Comparison of ENCODE assay signal across 11 mouse cellular contexts in the genomic region with DNA sequence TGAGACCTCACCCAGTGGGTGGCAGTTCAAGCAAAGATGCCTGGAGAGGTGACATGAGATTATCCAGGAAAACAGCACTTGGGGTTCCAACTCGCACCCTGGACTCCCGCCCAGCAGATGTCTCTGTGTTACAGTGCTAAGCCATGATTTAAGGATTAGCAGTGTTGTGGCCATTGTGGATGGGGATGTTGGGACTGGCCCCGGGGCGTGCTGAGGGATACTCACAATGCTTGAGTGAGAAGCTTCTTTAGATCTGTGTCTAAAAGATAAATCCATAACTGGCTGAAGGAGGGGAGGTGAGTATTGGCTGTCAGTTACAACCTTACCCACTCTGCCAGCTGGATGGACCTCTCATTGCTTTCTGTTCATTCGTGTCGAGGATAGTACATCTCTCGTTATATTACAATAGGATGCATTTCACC. TPM values are rescaled to one million over a fixed set of nuclear protein-coding genes. Genes with fewer than 3 reads are reported as not detected.
DNase-seq lines count a peak whose midpoint lies in the region; ATAC-seq and TF ChIP-seq lines count a peak whose summit lies in the region.
"Had no signal": no experiment of that assay in that cellular context is flagged by ENCODE, and none has a peak within 500 bp of the region (broad histone marks: within the 10 kb centered on the region; RNA-seq: fewer than 3 reads in every experiment).

No protein-coding gene starts in this region.

- peak; percentile 62 to 69 for DNase-seq in cerebellum, postnatal 10 days
- DNase-seq in cerebellum, adult 9-11 months = no peak
- DNase-seq in lung, postnatal 10 days = peak; percentile 9
- no peak for DNase-seq in lung, postnatal 0 days (ENCODE audit: low spot score)
- no peak for DNase-seq in lung, postnatal 4 days
- no peak for DNase-seq in lung, postnatal 36 days
- DNase-seq: liver, postnatal 0 days had no signal

- no peaks in the 10 kb centered on the region for H3K27me3 ChIP-seq in lung, postnatal 0 days (replicated peaks; ENCODE audit: insufficient read depth, low read length)
- no peaks in the 10 kb centered on the region for H3K27me3 ChIP-seq in hindbrain, embryonic 15.5 days
- H3K27me3 ChIP-seq in neural tube, embryonic 14.5 days (ENCODE audit: control insufficient read depth, insufficient read depth, low read length) = no peaks in the 10 kb centered on the region

- H3K9me3 ChIP-seq in lung, postnatal 0 days (ENCODE audit: low read length) = no peaks in the 10 kb centered on the region
- H3K9me3 ChIP-seq in hindbrain, embryonic 15.5 days = no peaks in the 10 kb centered on the region
- H3K9me3 ChIP-seq in neural tube, embryonic 14.5 days (ENCODE audit: control insufficient read depth, low read length) = no peaks in the 10 kb centered on the region

- no peak for TF ChIP-seq EP300 in lung, postnatal 0 days (IDR thresholded peaks at IDR 0.05)

- H3K36me3 ChIP-seq in lung, postnatal 0 days (ENCODE audit: insufficient read depth, low read length) = no peaks in the 10 kb centered on the region
- no peaks in the 10 kb centered on the region for H3K36me3 ChIP-seq in hindbrain, embryonic 15.5 days
- H3K36me3 ChIP-seq in neural tube, embryonic 14.5 days (ENCODE audit: control insufficient read depth, insufficient read depth, low read length) = no peaks in the 10 kb centered on the region

- H3K27ac ChIP-seq in lung, postnatal 0 days (ENCODE audit: low read length) = no peak overlapping the region
- H3K27ac ChIP-seq in hindbrain, embryonic 15.5 days (replicated peaks) = peak overlapping the region; percentile 87
- peak overlapping the region; percentile 83 for H3K27ac ChIP-seq in neural tube, embryonic 14.5 days (ENCODE audit: low read depth, low read length)
- H3K27ac ChIP-seq: kidney, postnatal 0 days had no signal

- no peak for TF ChIP-seq CTCF in lung, postnatal 0 days (IDR thresholded peaks at IDR 0.05)

- no peak overlapping the region for H3K9ac ChIP-seq in lung, postnatal 0 days (replicated peaks; ENCODE audit: low read depth)
- H3K9ac ChIP-seq in hindbrain, embryonic 15.5 days = peak overlapping the region; percentile 55
- peak overlapping the region; percentile 25; the same call in 1 of the 2 replicates for H3K9ac ChIP-seq in neural tube, embryonic 14.5 days (replicated peaks; ENCODE audit: low read depth, low read length)
- H3K9ac ChIP-seq: liver, postnatal 0 days had no signal

- 69% methylated on average over 7 of the region's 7 CpGs for whole genome bisulfite sequencing in lung, postnatal 0 days
- 55% methylated on average over 7 of the region's 7 CpGs for WGBS in hindbrain, embryonic 15.5 days
- WGBS in neural tube, embryonic 14.5 days = 50% methylated on average over 7 of the region's 7 CpGs

- no peak overlapping the region for H3K4me2 ChIP-seq in lung, postnatal 0 days (replicated peaks; ENCODE audit: low read depth, low read length)
- H3K4me2 ChIP-seq in hindbrain, embryonic 15.5 days = peak overlapping the region; percentile 56
- H3K4me2 ChIP-seq in neural tube, embryonic 14.5 days (ENCODE audit: low read depth, low read length) = peak overlapping the region; percentile 32

- no peaks in the 10 kb centered on the region for H3K4me1 ChIP-seq in lung, postnatal 0 days (ENCODE audit: insufficient read depth, low read depth, low read length)
- H3K4me1 ChIP-seq in hindbrain, embryonic 15.5 days (replicated peaks) = peaks cover 20% of the 10 kb centered on the region
- peaks cover 7% of the 10 kb centered on the region; the same call in 1 of the 2 replicates for H3K4me1 ChIP-seq in neural tube, embryonic 14.5 days (ENCODE audit: control insufficient read depth, insufficient read depth, low read length)

- H3K4me3 ChIP-seq in lung, postnatal 0 days (ENCODE audit: low read depth, low read length) = no peak overlapping the region
- peak overlapping the region; percentile 25; the same call in 1 of the 2 replicates for H3K4me3 ChIP-seq in hindbrain, embryonic 15.5 days
- no peak overlapping the region for H3K4me3 ChIP-seq in neural tube, embryonic 14.5 days (ENCODE audit: low read depth, low read length)

- no peak for ATAC-seq in lung, postnatal 0 days
- ATAC-seq in hindbrain, embryonic 15.5 days (ENCODE audit: low FRiP score, low read depth) = peak; percentile 63
- peak; percentile 75 for ATAC-seq in neural tube, embryonic 14.5 days (ENCODE audit: low read depth)
- ATAC-seq: activated CD4-positive, CD25-positive, alpha-beta regulatory T cell, adult 4 months; liver, postnatal 0 days had no signal

RNA-seq across cellular contexts. Expression of gene Tmc3, which starts 35.4 kb away (rescaled TPM):
- 0.11 and 0.24 TPM in 2 replicates for polyA plus RNA-seq in lung, postnatal 0 days (2015; fragmentation: Nextera tagmentation; extraction: Ambion mirVana)
- polyA plus RNA-seq in hindbrain, embryonic 15.5 days (2015; fragmentation: Nextera tagmentation; extraction: Ambion mirVana) = 0.30 and 0.31 TPM in 2 replicates
- 0.17 and 0.46 TPM in 2 replicates for polyA plus RNA-seq in neural tube, embryonic 14.5 days (2014; fragmentation: Nextera tagmentation; extraction: Ambion mirVana)

Comparison
In these comparisons a context has a peak if more than half of its experiments do, and no peak if none do; other contexts are left out.
1. DNase-seq: peak in cerebellum, postnatal 10 days (2 of 2) and lung, postnatal 10 days (single experiment); none in cerebellum, adult 9-11 months (single experiment), lung, postnatal 0 days (single experiment), lung, postnatal 4 days (0 of 2) and lung, postnatal 36 days (single experiment).